Mouse (Mus musculus): ENCODE measurements around the gene Npas2.
A peak's percentile ranks its signal among the peaks of the same experiment; 100 is the strongest.

DNA sequence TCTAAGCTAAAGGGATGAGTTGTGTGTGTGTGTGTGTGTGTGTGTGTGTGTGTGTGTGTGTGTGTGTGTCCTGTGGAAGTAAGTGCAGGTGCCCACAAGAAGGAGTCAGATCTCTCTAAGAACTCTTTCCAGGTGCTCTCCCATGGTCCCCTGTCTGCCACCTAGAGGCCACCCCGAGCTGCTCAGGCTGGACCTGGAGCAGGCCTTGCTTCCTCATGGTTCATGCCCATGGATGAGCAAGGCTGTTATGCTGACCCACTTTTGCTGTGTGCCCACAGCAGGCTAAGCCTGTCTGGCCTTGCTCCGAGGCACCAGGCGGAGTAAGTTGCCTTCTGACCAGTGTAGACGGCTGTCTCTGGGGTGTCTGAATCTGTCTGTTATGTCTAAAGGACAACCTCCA lies 60.2 kb downstream of the Npas2 start:
- TF ChIP-seq CTCF (IDR thresholded peaks at IDR 0.05; ENCODE audit: insufficient read depth, low read length), result peak; percentile 52
- no peak for TF ChIP-seq POLR2A (IDR thresholded peaks at IDR 0.05; ENCODE audit: borderline replicate concordance, extremely low read depth, low read depth, low read length)

Data from lung, adult 2 months (tissue).